Mouse (Mus musculus) liver, embryonic 11.5 days (tissue): ENCODE measurements at regions not wholly inside any gene's neighbourhood (a gene's known extent, or its start where the extent isn't known, plus 50 kb on each side); places are given as distances from the start of the nearest gene placed in this dataset.

Experiments
- ATAC-seq: fragments of 200-750 bp; cut with Nextera tagmentation; replicated peaks from 2 replicates; pipeline ENCODE4 v1.8.0; 2017; ENCODE audit warnings: moderate number of reproducible peaks, mild to moderate bottlenecking, moderate TSS enrichment, moderate library complexity; ENCODE audit not compliant: low FRiP score
- DNase-seq: peaks from one replicate; pipeline ENCODE4 v3.0.0-alpha.2; 2017; ENCODE audit warnings: low spot score
- H3K27ac ChIP-seq: fragments of 300-500 bp; sonication (generic); 2 replicates; pipeline ENCODE4 v1.5.1; 2014; ENCODE audit warnings: mild to moderate bottlenecking, low read depth, low read length, control low read depth
- H3K27me3 ChIP-seq: fragments of 300-500 bp; sonication (generic); replicated peaks from 2 replicates; pipeline ENCODE4 v1.6.1; 2014; ENCODE audit warnings: low read length, mixed read lengths; ENCODE audit not compliant: control insufficient read depth, insufficient read depth
- H3K36me3 ChIP-seq: fragments of 300-500 bp; sonication (generic); 2 replicates; pipeline ENCODE4 v1.6.1; 2014; ENCODE audit warnings: mild to moderate bottlenecking, low read length, moderate library complexity, mixed read lengths; ENCODE audit not compliant: control insufficient read depth, insufficient read depth
- H3K4me1 ChIP-seq: fragments of 300-500 bp; sonication (generic); replicated peaks from 2 replicates; pipeline ENCODE4 v1.6.1; 2014; ENCODE audit warnings: low read length, mixed read lengths; ENCODE audit not compliant: control insufficient read depth, insufficient read depth
- H3K4me2 ChIP-seq: fragments of 300-500 bp; sonication (generic); 2 replicates; pipeline ENCODE4 v1.6.1; 2014; ENCODE audit warnings: mild to moderate bottlenecking, control low read depth, moderate library complexity
- H3K4me3 ChIP-seq: fragments of 300-500 bp; sonication (generic); 2 replicates; pipeline ENCODE4 v1.5.1; 2014; ENCODE audit warnings: low read depth, low read length, control low read depth
- H3K9ac ChIP-seq: fragments of 300-500 bp; sonication (generic); 2 replicates; pipeline ENCODE4 v1.6.1; 2014; ENCODE audit warnings: low read depth, low read length, control low read depth
- H3K9me3 ChIP-seq: fragments of 300-500 bp; sonication (generic); 2 replicates; pipeline ENCODE4 v1.6.1; 2016; ENCODE audit warnings: low read length, inconsistent platforms, mixed read lengths; ENCODE audit not compliant: control insufficient read depth
- WGBS: fragments of 180-500 bp; shearing (Covaris S2); extraction: QIAGEN DNeasy Blood & Tissue Kit; methylation state at CpG from one replicate; pipeline ENCODE4 v1.1.7; 2014; 5-methylcytosine and 5-hydroxymethylcytosine counted together

GRCm38 (mm10) chr4:81730386-81730785, 287.8 kb upstream of the Mpdz start:
- Histone ChIP-seq H3K4me2 (no peak overlapping the region), H3K4me3 (no peak overlapping the region), H3K9ac (no peak overlapping the region), H3K9me3 (no peaks in the 10 kb centered on the region), H3K27ac (no peak overlapping the region), H3K36me3 (no peaks in the 10 kb centered on the region), H3K27me3 (no peaks in the 10 kb centered on the region), H3K4me1 (no peaks in the 10 kb centered on the region)
- no peak for ATAC-seq
- 79% methylated on average over 2 of the region's 2 CpGs for WGBS
- DNase-seq = no peak

- no peak for ATAC-seq
- no peak for DNase-seq
- H3K36me3 ChIP-seq = no peaks in the 10 kb centered on the region
- no peaks in the 10 kb centered on the region for H3K4me1 ChIP-seq
- no peaks in the 10 kb centered on the region for H3K9me3 ChIP-seq
- H3K9ac ChIP-seq = no peak overlapping the region
- H3K4me2 ChIP-seq = no peak overlapping the region
- no peaks in the 10 kb centered on the region for H3K27me3 ChIP-seq
- H3K4me3 ChIP-seq = no peak overlapping the region
- WGBS = 81% methylated on average over 3 of the region's 3 CpGs
- H3K27ac ChIP-seq = no peak overlapping the region
These were observed 286.3 kb upstream of the Mpdz start for GRCm38 (mm10) chr4:81728961-81729360.

GRCm38 (mm10) chr4:81727735-81728581, 285.3 kb upstream of the Mpdz start:
- H3K9ac ChIP-seq = no peak overlapping the region
- ATAC-seq (no peak), DNase-seq (no peak)
- no peaks in the 10 kb centered on the region for H3K4me1 ChIP-seq
- no peaks in the 10 kb centered on the region for H3K36me3 ChIP-seq
- H3K27ac ChIP-seq = no peak overlapping the region
- H3K4me2 ChIP-seq = no peak overlapping the region
- no peak overlapping the region for H3K4me3 ChIP-seq
- H3K9me3 ChIP-seq = no peaks in the 10 kb centered on the region
- WGBS = 67% methylated on average over 12 of the region's 12 CpGs
- H3K27me3 ChIP-seq = no peaks in the 10 kb centered on the region

GRCm38 (mm10) chr4:81726761-81727723, 284.4 kb upstream of the Mpdz start:
- Histone ChIP-seq H3K9me3 (no peaks in the 10 kb centered on the region), H3K27me3 (no peaks in the 10 kb centered on the region), H3K9ac (no peak overlapping the region), H3K4me1 (no peaks in the 10 kb centered on the region), H3K36me3 (no peaks in the 10 kb centered on the region), H3K27ac (no peak overlapping the region), H3K4me2 (no peak overlapping the region), H3K4me3 (no peak overlapping the region)
- DNase-seq = no peak
- ATAC-seq = no peak
- WGBS = 74% methylated on average over 16 of the region's 16 CpGs

- Histone ChIP-seq H3K36me3 (no peaks in the 10 kb centered on the region), H3K4me3 (no peak overlapping the region), H3K4me1 (no peaks in the 10 kb centered on the region), H3K27ac (no peak overlapping the region), H3K9ac (no peak overlapping the region), H3K27me3 (no peaks in the 10 kb centered on the region), H3K9me3 (no peaks in the 10 kb centered on the region), H3K4me2 (no peak overlapping the region)
- 76% methylated on average over 2 of the region's 2 CpGs for WGBS
- no peak for ATAC-seq
- no peak for DNase-seq
These were observed 282.1 kb upstream of the Mpdz start for GRCm38 (mm10) chr4:81724751-81725150.

- Histone ChIP-seq H3K4me2 (no peak overlapping the region), H3K27me3 (no peaks in the 10 kb centered on the region), H3K9me3 (no peaks in the 10 kb centered on the region), H3K4me1 (no peaks in the 10 kb centered on the region), H3K27ac (no peak overlapping the region), H3K9ac (no peak overlapping the region), H3K36me3 (no peaks in the 10 kb centered on the region), H3K4me3 (no peak overlapping the region)
- ATAC-seq (no peak), DNase-seq (no peak)
- WGBS = 70% methylated on average over 1 of the region's 1 CpGs
These were observed 269.8 kb upstream of the Mpdz start for GRCm38 (mm10) chr4:81712378-81712777.

- H3K4me3 ChIP-seq = no peak overlapping the region
- H3K9ac ChIP-seq = no peak overlapping the region
- H3K27me3 ChIP-seq = no peaks in the 10 kb centered on the region
These were observed 252.6 kb upstream of the Mpdz start for GRCm38 (mm10) chr4:81695182-81695581.

GRCm38 (mm10) chr4:81677205-81677604, 234.6 kb upstream of the Mpdz start:
- Histone ChIP-seq H3K36me3 (no peaks in the 10 kb centered on the region), H3K9ac (no peak overlapping the region), H3K27ac (no peak overlapping the region), H3K9me3 (no peaks in the 10 kb centered on the region), H3K4me3 (no peak overlapping the region), H3K4me2 (no peak overlapping the region), H3K27me3 (no peaks in the 10 kb centered on the region), H3K4me1 (no peaks in the 10 kb centered on the region)
- ATAC-seq (no peak), DNase-seq (no peak)
- WGBS = 81% methylated on average over 2 of the region's 2 CpGs

More at GRCm38 (mm10) chr4:81695182-81695581, 252.6 kb upstream of the Mpdz start:
- Histone ChIP-seq H3K27ac (no peak overlapping the region), H3K9me3 (no peaks in the 10 kb centered on the region), H3K4me2 (no peak overlapping the region), H3K4me1 (no peaks in the 10 kb centered on the region), H3K36me3 (no peaks in the 10 kb centered on the region)
- ATAC-seq = no peak
- no peak for DNase-seq
